Mouse (Mus musculus): ENCODE measurements around the gene Gpatch8.

Gpatch8 gene

GRCm38 (mm10) chr11:102434816-102435705, 121.1 kb downstream of the Gpatch8 start:
- no peak for DNase-seq (ENCODE audit: low spot score)

- DNase-seq (ENCODE audit: low spot score): peak; percentile 94
Observed at GRCm38 (mm10) chr11:102434406-102434805, 121.8 kb downstream of the Gpatch8 start.

GRCm38 (mm10) chr11:102433866-102434265, 122.3 kb downstream of the Gpatch8 start:
- no peak for DNase-seq (ENCODE audit: low spot score)

DNA sequence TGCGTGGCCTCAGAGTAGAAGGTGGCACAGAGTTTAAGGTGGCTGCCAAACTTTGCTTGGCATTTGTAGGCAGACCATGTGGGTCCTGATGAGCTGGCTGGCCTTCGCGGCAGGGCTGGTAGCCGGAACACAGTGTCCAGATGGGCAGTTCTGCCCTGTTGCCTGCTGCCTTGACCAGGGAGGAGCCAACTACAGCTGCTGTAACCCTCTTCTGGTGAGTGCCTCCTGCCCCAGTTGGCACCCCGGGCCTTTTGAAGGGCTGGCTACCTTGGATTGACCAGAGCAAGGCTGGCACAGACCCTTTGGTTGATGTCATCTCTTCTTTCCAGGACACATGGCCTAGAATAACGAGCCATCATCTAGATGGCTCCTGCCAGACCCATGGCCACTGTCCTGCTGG, 123.3 kb downstream of the Gpatch8 start:
- DNase-seq (ENCODE audit: low spot score): no peak

- no peak for DNase-seq (ENCODE audit: low spot score)
Observed at GRCm38 (mm10) chr11:102432115-102432843, 123.9 kb downstream of the Gpatch8 start.

GRCm38 (mm10) chr11:102431728-102432114, 124.5 kb downstream of the Gpatch8 start:
- no peak for DNase-seq (ENCODE audit: low spot score)

GRCm38 (mm10) chr11:102431018-102431645, 125.1 kb downstream of the Gpatch8 start:
- DNase-seq (ENCODE audit: low spot score): peak; percentile 91

GRCm38 (mm10) chr11:102430121-102431017, 125.8 kb downstream of the Gpatch8 start, which contains the start of gene Grn:
Gene Grn (plus strand): TSS chr11:102430315.
- DNase-seq (ENCODE audit: low spot score): peak; percentile 97

DNA sequence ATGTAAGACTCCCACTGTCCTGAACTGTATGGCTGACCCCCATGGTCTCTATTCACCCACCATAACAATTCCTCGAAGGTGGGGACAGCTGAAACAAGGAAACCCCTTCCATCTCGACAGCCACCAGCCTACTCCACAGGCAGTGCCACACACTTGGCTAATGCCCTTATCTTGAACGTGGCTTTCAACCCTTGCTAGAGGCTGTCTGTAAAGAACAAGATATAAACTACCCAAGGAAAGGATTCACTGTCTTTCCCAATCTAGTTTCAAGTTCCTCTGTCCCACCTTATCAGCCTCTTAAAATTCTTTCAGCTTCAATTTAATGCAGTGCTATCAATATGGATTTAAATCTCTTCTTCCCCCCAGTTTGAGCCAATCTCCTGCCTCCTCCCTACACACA, 126.6 kb downstream of the Gpatch8 start:
- no peak for DNase-seq (ENCODE audit: low spot score)

DNA sequence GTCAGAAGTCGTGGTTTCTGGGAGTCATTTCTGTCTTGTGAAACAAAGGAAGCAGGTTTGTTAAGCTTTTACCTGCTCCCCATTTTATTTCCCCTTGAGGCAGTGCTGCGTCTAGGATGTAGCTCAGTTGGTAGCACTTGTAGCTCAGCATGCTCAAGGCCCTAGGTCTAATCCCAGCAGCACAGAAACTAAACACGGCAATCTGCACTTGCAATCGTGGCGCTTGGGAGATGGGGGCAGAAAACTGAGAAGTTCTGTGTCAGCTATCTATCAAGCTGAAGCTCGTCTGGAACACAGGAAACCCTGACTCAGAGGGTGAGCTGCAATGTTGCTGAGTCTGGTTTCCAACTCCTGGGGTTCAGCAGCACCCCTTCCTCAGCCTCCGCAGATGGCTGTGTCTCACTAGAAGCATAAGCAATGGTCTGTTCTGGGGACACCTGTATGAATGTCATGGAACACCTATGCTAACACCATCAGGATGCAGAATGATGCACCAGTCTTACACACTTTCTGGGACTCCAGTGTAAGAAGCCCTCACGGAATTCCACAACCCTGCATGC, 127.1 kb downstream of the Gpatch8 start:
- DNase-seq (ENCODE audit: low spot score): no peak
